Mouse (Mus musculus) frontal cortex, adult (tissue): ENCODE results near the gene Ints5.
A peak's percentile ranks its signal among the peaks of the same experiment; 100 is the strongest.
"Not testable (repeated sequence)": the region's sequence is repeated elsewhere in the genome, so short reads cannot be mapped to it uniquely, and the experiment has no call there.

Experiments used
- ATAC-seq: cut with Nextera tagmentation; 2 replicates; pipeline ENCODE4 v1.9.2; 2017; ENCODE audit warnings: mild to moderate bottlenecking, moderate library complexity, mixed read lengths; ENCODE audit not compliant: low TSS enrichment

Gene Ints5

DNA sequence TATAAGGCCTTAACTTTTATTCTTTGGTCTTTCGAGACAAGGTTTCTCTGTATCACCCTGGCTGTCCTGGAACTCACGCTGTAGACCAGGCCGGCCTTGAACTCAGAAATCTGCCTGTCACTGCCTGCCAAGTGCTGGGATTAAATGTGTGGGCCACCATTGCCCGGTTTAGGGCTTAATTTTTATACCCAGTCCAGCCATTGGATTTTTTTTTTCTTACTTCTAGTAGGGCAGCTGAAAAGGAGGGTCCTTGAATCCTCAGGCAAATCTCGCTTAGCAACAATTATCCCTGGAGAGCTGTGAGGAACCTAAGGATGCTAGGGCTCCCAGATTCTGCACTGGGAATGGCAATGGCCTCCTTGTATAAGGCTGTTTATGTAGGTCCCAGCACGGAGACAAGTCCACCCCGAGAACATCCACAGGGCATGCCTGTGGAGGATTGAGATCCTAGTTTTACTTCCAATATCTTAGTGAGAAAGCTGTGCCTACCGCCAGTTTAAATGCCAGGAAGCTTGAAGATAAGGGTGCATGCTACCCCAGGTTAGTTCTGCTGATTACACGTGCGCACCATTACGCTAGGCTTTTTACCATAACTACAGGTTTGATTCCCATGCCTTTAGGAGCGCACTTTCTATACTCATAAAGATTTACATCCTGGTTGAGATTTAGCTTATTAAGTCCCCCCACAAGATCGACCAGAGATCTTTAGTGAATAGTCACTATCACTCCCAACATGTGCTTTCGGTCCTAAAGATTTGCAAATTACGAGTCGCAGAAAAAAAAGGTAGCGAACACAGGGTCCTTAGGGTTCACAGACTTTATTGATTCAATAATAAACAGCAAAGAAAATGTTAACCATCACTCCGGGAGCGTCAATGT is 5.0 kb upstream of the Ints5 start:
- no peak for ATAC-seq

DNA sequence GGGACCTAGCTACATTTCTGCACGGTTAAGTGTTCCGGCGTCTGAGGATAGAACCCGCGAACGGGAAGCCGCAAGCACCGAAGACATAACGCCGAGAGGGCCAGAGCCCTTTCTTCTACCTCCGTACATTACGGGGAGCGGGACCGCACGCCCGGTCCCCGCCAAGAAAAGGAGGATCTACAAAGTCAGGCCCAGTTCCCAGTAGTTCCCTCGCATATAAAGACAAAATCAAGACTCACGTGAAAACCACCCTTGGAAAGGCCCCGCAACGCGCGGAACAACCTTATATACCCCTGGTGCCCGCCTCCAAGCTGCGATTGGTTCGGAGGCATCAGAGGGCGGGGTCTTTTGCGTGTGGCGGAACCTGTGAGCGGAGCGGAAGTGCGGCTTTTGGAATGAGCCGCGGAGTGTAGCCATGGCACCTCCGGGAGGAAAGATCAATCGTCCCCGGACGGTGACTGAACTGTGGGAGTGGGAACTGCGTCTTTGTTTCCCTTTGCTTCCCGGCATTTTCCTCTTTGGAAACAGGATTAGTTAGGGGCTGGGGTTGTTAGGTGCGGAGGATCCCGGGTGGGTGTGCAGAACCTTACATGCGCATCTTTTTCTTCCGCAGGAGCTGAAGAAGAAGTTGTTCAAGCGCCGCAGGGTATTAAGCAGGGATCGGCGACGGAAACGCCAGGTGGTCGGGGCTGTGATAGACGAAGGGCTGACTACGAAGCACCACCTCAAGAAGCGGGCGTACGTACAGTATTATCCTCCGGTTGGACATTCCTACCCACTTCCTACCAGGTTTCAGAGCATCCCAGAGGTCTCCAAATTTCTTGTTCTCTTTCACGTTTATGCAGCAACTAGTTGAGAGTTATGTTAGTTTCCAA is 4.1 kb upstream of the Ints5 start, which contains the start of the genes 1810009A15Rik and Gm49416:
Gene 1810009A15Rik, plus strand, starts transcription at position 343 of the 875 bp plus-strand sequence.
Gene Gm49416, plus strand, starts transcription at position 416 of the 875 bp plus-strand sequence.
- peak; percentile 92 for ATAC-seq

- ATAC-seq: no peak
Observed at GRCm38 (mm10) chr19:8895397-8895960, 2.7 kb downstream of the Ints5 start.

GRCm38 (mm10) chr19:8896231-8896630 is 3.4 kb downstream of the Ints5 start:
- ATAC-seq: not testable (repeated sequence)

GRCm38 (mm10) chr19:8897211-8897864 is 4.5 kb downstream of the Ints5 start:
- ATAC-seq: not testable (repeated sequence)

- ATAC-seq: peak; percentile 98
Observed at GRCm38 (mm10) chr19:8897865-8898495, 5.2 kb downstream of the Ints5 start, which contains the start of gene Ganab. Gene Ganab (plus strand): TSS chr19:8898071.

- ATAC-seq: no peak
Observed at GRCm38 (mm10) chr19:8898576-8898975, 5.8 kb downstream of the Ints5 start.

DNA sequence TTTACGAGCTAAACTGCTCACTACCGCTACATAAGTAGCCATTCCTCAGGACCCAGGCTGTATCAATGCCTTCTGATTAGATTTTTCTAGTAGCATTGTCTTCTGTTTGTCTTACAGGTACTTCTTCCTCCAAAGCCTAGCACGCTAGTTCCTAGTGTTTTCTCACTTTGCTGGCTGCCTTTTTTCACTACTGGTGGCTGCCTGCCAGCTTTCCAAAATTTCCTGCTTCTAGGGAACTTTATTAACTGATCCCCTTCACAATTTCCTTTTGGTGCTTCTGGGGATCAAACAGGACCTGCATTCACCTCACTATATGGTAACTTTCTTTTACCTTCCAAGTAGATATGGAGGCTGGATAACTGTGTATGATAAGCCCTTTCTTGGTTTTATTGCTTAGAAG is 6.3 kb downstream of the Ints5 start:
- no peak for ATAC-seq

- ATAC-seq: no peak
Observed at GRCm38 (mm10) chr19:8903412-8903811, 10.6 kb downstream of the Ints5 start.

GRCm38 (mm10) chr19:8908531-8908930 is 15.7 kb downstream of the Ints5 start:
- ATAC-seq: no peak

- peak; percentile 65 for ATAC-seq
Observed at GRCm38 (mm10) chr19:8911810-8912209, 19.0 kb downstream of the Ints5 start.

- ATAC-seq: peak; percentile 86
Observed at GRCm38 (mm10) chr19:8914212-8914611, 21.4 kb downstream of the Ints5 start.

DNA sequence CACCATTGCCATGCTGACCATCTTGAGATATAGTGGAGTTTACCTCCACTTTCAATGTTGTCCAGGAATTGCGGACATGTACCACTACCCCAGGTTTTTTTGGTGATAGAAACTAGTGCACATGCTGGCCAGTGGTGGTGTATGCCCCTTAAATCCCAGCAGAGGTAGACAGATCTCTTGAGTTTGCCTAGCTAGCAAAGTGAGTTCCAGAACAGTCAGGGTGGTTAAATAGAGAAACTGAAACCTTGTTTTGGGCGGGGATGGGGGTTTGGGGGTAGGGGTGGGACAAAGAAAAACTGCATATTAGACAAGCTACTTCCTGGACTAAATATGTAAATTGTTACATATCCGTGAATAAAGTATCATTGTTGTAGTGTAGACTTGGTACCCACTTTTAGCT is 26.2 kb downstream of the Ints5 start:
- no peak for ATAC-seq

- no peak for ATAC-seq
Observed at GRCm38 (mm10) chr19:8919684-8920072, 26.9 kb downstream of the Ints5 start.

- peak; percentile 98 for ATAC-seq
Observed at GRCm38 (mm10) chr19:8920073-8920736, 27.4 kb downstream of the Ints5 start, which contains the start of gene B3gat3. Gene B3gat3 (plus strand): TSS chr19:8920374.

- peak; percentile 14; the same call in 1 of the 2 replicates for ATAC-seq
Observed at GRCm38 (mm10) chr19:8920836-8921291, 28.1 kb downstream of the Ints5 start.

DNA sequence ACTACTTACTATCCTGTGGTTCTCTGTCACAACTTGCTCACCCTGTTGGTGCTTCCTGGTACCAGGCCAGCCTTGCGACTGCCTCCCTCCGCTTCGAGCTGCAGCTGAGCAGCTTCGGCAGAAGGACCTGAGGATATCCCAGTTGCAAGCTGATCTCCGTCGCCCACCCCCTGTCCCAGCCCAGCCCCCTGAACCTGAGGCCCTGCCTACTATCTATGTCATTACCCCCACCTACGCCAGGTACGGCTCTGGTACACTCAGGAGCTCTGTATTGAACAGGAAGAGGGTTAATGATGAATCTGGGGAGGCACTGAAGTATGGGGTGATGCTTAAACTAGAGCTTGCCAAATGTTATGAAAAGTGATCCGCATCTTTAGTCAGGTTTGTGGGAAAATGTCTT is 28.9 kb downstream of the Ints5 start:
- ATAC-seq: no peak

GRCm38 (mm10) chr19:8926766-8927165 is 34.0 kb downstream of the Ints5 start:
- peak; percentile 10; the same call in 1 of the 2 replicates for ATAC-seq

DNA sequence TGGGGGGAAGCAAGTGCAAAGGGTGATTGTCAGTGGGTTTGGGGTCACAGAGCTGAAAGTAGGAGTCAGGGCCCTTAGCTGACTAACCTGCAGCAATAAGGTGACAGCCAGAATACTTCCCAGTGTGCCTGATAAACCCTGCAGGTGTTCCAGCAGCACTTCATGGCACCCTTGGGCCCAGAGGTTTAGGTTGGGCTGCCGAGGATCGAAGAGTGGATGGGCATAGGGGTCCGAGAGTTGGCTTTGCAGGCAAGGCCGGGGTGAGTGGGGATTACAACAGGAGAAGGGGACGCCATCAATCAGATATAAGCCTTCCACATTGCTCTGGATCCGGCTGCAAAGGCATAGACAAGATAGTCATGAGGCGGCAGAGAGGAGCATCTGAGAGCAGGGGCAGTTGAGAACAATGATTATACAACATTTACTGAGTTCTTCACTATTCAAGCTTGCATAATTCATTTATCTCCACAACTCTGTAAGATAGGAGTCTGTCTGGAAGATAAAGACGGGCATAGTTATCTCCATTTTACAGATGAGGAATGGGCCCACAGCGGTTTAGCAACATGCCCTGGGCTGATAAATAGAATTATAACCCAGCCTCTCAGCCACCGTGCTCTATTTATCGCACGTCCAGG is 35.2 kb downstream of the Ints5 start:
- ATAC-seq: peak; percentile 55; the same call in 1 of the 2 replicates
